Mouse (Mus musculus) cerebellum, adult 2 months (tissue): ENCODE data around the gene Arhgef3. TPM values are rescaled to one million over a fixed set of nuclear protein-coding genes. Genes with fewer than 3 reads are reported as not detected.

Source experiments
- DNase-seq, 2 experiments: peaks; one replicate each; pipeline ENCODE4 v3.0.0; 2021
- H3K27ac ChIP-seq: fragments of 200-500 bp; 2 replicates; pipeline ENCODE4 v1.5.1; 2012; ENCODE audit warnings: low read length, control low read depth, inconsistent platforms; ENCODE audit not compliant: insufficient read depth
- H3K27me3 ChIP-seq: fragments of 200-500 bp; 2 replicates; pipeline ENCODE4 v1.6.1; 2012; ENCODE audit warnings: inconsistent platforms, mild to moderate bottlenecking, low read length, moderate library complexity; ENCODE audit not compliant: control insufficient read depth, insufficient read depth
- H3K4me1 ChIP-seq: fragments of 200-500 bp; 2 replicates; pipeline ENCODE4 v1.6.1; 2011; ENCODE audit warnings: low read length; ENCODE audit not compliant: control insufficient read depth, insufficient read depth
- H3K4me3 ChIP-seq: fragments of 200-500 bp; replicated peaks from 2 replicates; pipeline ENCODE3; 2011; ENCODE audit warnings: mild to moderate bottlenecking, low read depth, low read length, control low read depth; ENCODE audit not compliant: insufficient read depth
- CTCF ChIP-seq: fragments of 200-500 bp; IDR thresholded peaks from 2 replicates; pipeline ENCODE4 v1.5.1; 2011; ENCODE audit warnings: low read depth, mild to moderate bottlenecking, control low read depth, low read length, moderate library complexity, borderline replicate concordance; ENCODE audit not compliant: insufficient read depth
- POLR2A ChIP-seq: fragments of 200-500 bp; IDR thresholded peaks from 2 replicates; pipeline ENCODE4 v1.6.1; 2011; ENCODE audit warnings: low read length, control low read depth, borderline replicate concordance; ENCODE audit not compliant: insufficient read depth
- WGBS: fragments of 180-500 bp; shearing (Covaris S2); methylation state at CpG from one replicate; pipeline ENCODE4 v1.1.7; 2018; 5-methylcytosine and 5-hydroxymethylcytosine counted together
- polyA plus RNA-seq: library from polyadenylated mRNA; depleted of rRNA; stranded (reverse); fragments of >200 nt; gene quantifications from 2 replicates; pipeline ENCODE4 v1.2.3, GENCODE M21; 2012

The Arhgef3 gene
- polyA plus RNA-seq, 1 experiment = 54.8 TPM

GRCm38 (mm10) chr14:27304408-27304807 is 189.7 kb downstream of the Arhgef3 start:
- WGBS = 86% methylated on average over 4 of the region's 4 CpGs
- Histone ChIP-seq H3K27me3 (no peaks in the 10 kb centered on the region), H3K4me1 (peaks cover 3% of the 10 kb centered on the region; the same call in 1 of the 2 replicates), H3K4me3 (no peak overlapping the region), H3K27ac (no peak overlapping the region)
- DNase-seq = no peak
- TF ChIP-seq CTCF (no peak), POLR2A (no peak)

DNA sequence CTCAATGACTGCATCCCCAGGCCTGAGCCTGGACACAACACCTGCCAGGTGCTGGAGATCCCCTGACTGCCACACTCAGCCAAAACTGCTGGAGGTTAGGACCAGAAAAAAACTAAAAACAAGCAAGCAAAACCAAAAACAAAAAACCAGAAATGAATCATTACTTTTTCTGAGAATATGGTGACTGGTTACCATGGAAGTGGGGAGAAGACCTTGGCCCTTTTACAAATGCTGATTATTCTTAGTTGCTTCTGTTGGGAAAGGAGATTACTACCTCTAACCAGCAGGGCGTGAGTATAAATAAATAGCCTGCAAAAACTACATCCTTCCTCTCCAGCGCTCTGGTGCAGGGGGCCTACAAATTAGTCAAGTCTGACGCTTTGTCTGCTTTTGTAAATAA is 194.1 kb downstream of the Arhgef3 start:
- WGBS = 87% methylated on average over 3 of the region's 3 CpGs
- H3K4me3 ChIP-seq = no peak overlapping the region
- TF ChIP-seq POLR2A = no peak
- TF ChIP-seq CTCF = no peak
- H3K4me1 ChIP-seq = no peaks in the 10 kb centered on the region
- H3K27me3 ChIP-seq = no peaks in the 10 kb centered on the region
- DNase-seq = no peak
- H3K27ac ChIP-seq = no peak overlapping the region

- Histone ChIP-seq H3K4me1 (no peaks in the 10 kb centered on the region), H3K27ac (no peak overlapping the region), H3K4me3 (no peak overlapping the region), H3K27me3 (no peaks in the 10 kb centered on the region)
- 80% methylated on average over 4 of the region's 4 CpGs for WGBS
- TF ChIP-seq CTCF (no peak), POLR2A (no peak)
- DNase-seq = no peak
Observed at GRCm38 (mm10) chr14:27310559-27311242, 196.0 kb downstream of the Arhgef3 start.

GRCm38 (mm10) chr14:27312380-27312779 is 197.7 kb downstream of the Arhgef3 start:
- Histone ChIP-seq H3K27me3 (no peaks in the 10 kb centered on the region), H3K4me3 (no peak overlapping the region), H3K4me1 (no peaks in the 10 kb centered on the region), H3K27ac (no peak overlapping the region)
- 84% methylated on average over 1 of the region's 1 CpGs for WGBS
- DNase-seq = no peak
- TF ChIP-seq CTCF (no peak), POLR2A (no peak)

GRCm38 (mm10) chr14:27315737-27316136 is 201.0 kb downstream of the Arhgef3 start:
- Histone ChIP-seq H3K4me3 (no peak overlapping the region), H3K27me3 (no peaks in the 10 kb centered on the region; the same call in 1 of the 2 replicates), H3K4me1 (no peaks in the 10 kb centered on the region), H3K27ac (no peak overlapping the region)
- 81% methylated on average over 6 of the region's 6 CpGs for WGBS
- DNase-seq = no peak
- TF ChIP-seq POLR2A (no peak), CTCF (no peak)

DNA sequence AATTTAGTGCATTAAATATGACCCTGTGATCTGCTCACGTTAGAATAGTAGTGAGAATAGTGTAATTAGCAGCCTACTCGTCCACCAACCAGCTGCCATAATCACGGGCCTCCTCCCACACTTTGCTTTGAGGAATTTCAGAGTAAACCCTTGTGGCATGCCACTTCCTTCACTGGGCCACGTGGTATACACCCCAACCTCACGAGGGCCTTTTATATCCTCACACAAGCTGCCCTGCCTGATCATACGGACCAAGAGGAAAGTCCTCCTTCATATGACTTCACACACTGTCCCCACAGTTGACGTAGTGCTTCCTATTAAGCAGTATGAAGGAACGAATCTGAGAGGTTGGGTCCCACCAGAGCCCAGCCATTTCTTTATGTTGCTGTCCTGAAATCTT is 202.4 kb downstream of the Arhgef3 start:
- Histone ChIP-seq H3K4me1 (no peaks in the 10 kb centered on the region), H3K27me3 (no peaks in the 10 kb centered on the region; the same call in 1 of the 2 replicates), H3K4me3 (no peak overlapping the region), H3K27ac (no peak overlapping the region)
- 86% methylated on average over 8 of the region's 8 CpGs for WGBS
- no peak for TF ChIP-seq POLR2A
- TF ChIP-seq CTCF = no peak
- DNase-seq = no peak

GRCm38 (mm10) chr14:27319386-27319785 is 204.7 kb downstream of the Arhgef3 start:
- Histone ChIP-seq H3K4me1 (peaks cover 3% of the 10 kb centered on the region), H3K4me3 (no peak overlapping the region), H3K27me3 (no peaks in the 10 kb centered on the region; the same call in 1 of the 2 replicates), H3K27ac (no peak overlapping the region)
- WGBS = 79% methylated on average over 7 of the region's 7 CpGs
- TF ChIP-seq POLR2A = no peak
- TF ChIP-seq CTCF = no peak
- no peak for DNase-seq

- WGBS = 92% methylated on average over 4 of the region's 4 CpGs
- Histone ChIP-seq H3K4me1 (peaks cover 6% of the 10 kb centered on the region), H3K27me3 (no peaks in the 10 kb centered on the region; the same call in 1 of the 2 replicates), H3K27ac (no peak overlapping the region), H3K4me3 (no peak overlapping the region)
- TF ChIP-seq POLR2A = no peak
- TF ChIP-seq CTCF = no peak
- no peak for DNase-seq
Observed at GRCm38 (mm10) chr14:27322041-27322440, 207.3 kb downstream of the Arhgef3 start.
